Mouse (Mus musculus): ENCODE measurements around the gene Ticrr.

DNA sequence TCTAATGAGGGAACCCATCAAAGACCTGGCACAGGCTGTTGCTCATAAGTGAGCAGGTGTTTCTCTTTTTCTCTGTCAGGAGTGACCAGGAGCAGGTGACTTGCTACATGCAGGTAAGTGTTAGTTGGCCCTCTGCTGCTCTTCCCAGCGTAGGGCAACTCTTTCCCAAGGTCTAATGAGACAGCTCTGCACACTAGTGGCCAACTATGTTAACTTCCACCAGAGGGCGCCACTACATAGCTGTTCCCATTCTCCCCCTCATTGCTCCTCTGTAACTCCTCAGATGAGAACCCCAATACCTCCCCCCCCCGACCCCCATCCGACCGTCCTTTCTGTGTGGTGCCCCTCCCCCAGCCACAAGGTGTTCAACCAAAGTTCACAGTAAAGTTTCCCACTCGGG, 47.2 kb upstream of the Ticrr start:
- TF ChIP-seq CTCF (IDR thresholded peaks at IDR 0.05; ENCODE audit: extremely low read depth, insufficient read length, insufficient replicate concordance, low read depth, low read length) (peak; percentile 64; the same call in 1 of the 2 replicates), POLR2A (IDR thresholded peaks at IDR 0.05; ENCODE audit: low read depth, low read length) (no peak)
